Comparison of ENCODE assay signal across 20 mouse cellular contexts in genomic region chr1:161707049-161707448, GRCm38 (mm10).
DNase-seq lines count a peak whose midpoint lies in the region; ATAC-seq and TF ChIP-seq lines count a peak whose summit lies in the region.
"Had no signal": no experiment of that assay in that cellular context is flagged by ENCODE, and none has a peak within 500 bp of the region (broad histone marks: within the 10 kb centered on the region; RNA-seq: fewer than 3 reads in every experiment).

No protein-coding gene starts in this region.

- H3K4me1 ChIP-seq in kidney, embryonic 15.5 days: no peaks in the 10 kb centered on the region
- H3K4me1 ChIP-seq: embryonic facial prominence, embryonic 10.5 days; hindbrain, embryonic 13.5 days; intestine, embryonic 15.5 days; limb, embryonic 13.5 days had no signal

- H3K9ac ChIP-seq in kidney, embryonic 15.5 days: no peak overlapping the region
- H3K9ac ChIP-seq: hindbrain, embryonic 13.5 days; intestine, embryonic 15.5 days; limb, embryonic 13.5 days; liver, embryonic 14.5 days had no signal

- H3K4me3 ChIP-seq in kidney, embryonic 15.5 days (replicated peaks): no peak overlapping the region
- H3K4me3 ChIP-seq in gastrocnemius, adult 2 months: no peak overlapping the region
- H3K4me3 ChIP-seq: embryonic facial prominence, embryonic 10.5 days; hindbrain, embryonic 13.5 days; intestine, embryonic 15.5 days; limb, embryonic 13.5 days had no signal

- intact Hi-C loops in gastrocnemius, adult 2 months (cut with DNase I): no loop called here

- no peak overlapping the region for H3K27ac ChIP-seq in kidney, embryonic 15.5 days
- H3K27ac ChIP-seq in gastrocnemius, adult 2 months: no peak overlapping the region
- H3K27ac ChIP-seq: embryonic facial prominence, embryonic 10.5 days; hindbrain, embryonic 13.5 days; intestine, embryonic 15.5 days; limb, embryonic 13.5 days; liver, embryonic 14.5 days had no signal

- ATAC-seq in common myeloid progenitor, adult 5-6 weeks (replicated peaks; ENCODE audit: low read depth, poor library complexity, severe bottlenecking): peak; percentile 45; the same call in 1 of the 2 replicates
- 0 out of 2 replicates have a peak, but pooled peaks have one; percentile 26 for ATAC-seq in megakaryocyte-erythroid progenitor cell, adult 5-6 weeks (replicated peaks; ENCODE audit: low FRiP score, low TSS enrichment, poor library complexity, severe bottlenecking)
- no peak for ATAC-seq in kidney, embryonic 15.5 days (replicated peaks; ENCODE audit: low FRiP score)
- ATAC-seq: intestine, embryonic 15.5 days; midbrain, embryonic 16.5 days had no signal

- DNase-seq in heart, adult 11 months: peak; percentile 39
- no peak for DNase-seq in heart, postnatal 4 days
- peak; percentile 28 for DNase-seq in lung, postnatal 14 days
- no peak for DNase-seq in kidney, adult 18-20 months
- no peak for DNase-seq in gastrocnemius, adult 2 months
- DNase-seq: cerebellum, adult 2 months; cerebellum, postnatal 36 days; gastrocnemius, postnatal 10 days; kidney, postnatal 4 days; right cerebral cortex, postnatal 25 days; thymus, postnatal 4 days had no signal

- H3K36me3 ChIP-seq in kidney, embryonic 15.5 days: no peaks in the 10 kb centered on the region
- H3K36me3 ChIP-seq: embryonic facial prominence, embryonic 10.5 days; hindbrain, embryonic 13.5 days; intestine, embryonic 15.5 days; limb, embryonic 13.5 days had no signal

- H3K4me2 ChIP-seq in kidney, embryonic 15.5 days: no peak overlapping the region
- H3K4me2 ChIP-seq: hindbrain, embryonic 13.5 days; intestine, embryonic 15.5 days; limb, embryonic 13.5 days had no signal

- no peaks in the 10 kb centered on the region for H3K9me3 ChIP-seq in kidney, embryonic 15.5 days (replicated peaks)
- H3K9me3 ChIP-seq: embryonic facial prominence, embryonic 10.5 days; hindbrain, embryonic 13.5 days; intestine, embryonic 15.5 days; limb, embryonic 13.5 days had no signal

- peaks cover 3% of the 10 kb centered on the region; the same call in 1 of the 2 replicates for H3K27me3 ChIP-seq in kidney, embryonic 15.5 days
- H3K27me3 ChIP-seq: hindbrain, embryonic 13.5 days; intestine, embryonic 15.5 days; limb, embryonic 13.5 days had no signal

- TF ChIP-seq CTCF in gastrocnemius, adult 2 months (IDR thresholded peaks at IDR 0.05): no peak

- 75% methylated on average over 3 of the region's 3 CpGs for WGBS in kidney, embryonic 15.5 days

Comparison
In these comparisons a context has a peak if more than half of its experiments do, and no peak if none do; other contexts are left out.
1. DNase-seq: peak in heart, adult 11 months (single experiment) and lung, postnatal 14 days (single experiment); none in heart, postnatal 4 days (single experiment), kidney, adult 18-20 months (single experiment) and gastrocnemius, adult 2 months (single experiment).